Mouse (Mus musculus): ENCODE results near the gene Sult5a1. TPM values are rescaled to one million over a fixed set of nuclear protein-coding genes. Genes with fewer than 3 reads are reported as not detected.
A peak's percentile ranks its signal among the peaks of the same experiment; 100 is the strongest.
"Not testable (repeated sequence)": the region's sequence is repeated elsewhere in the genome, so short reads cannot be mapped to it uniquely, and the experiment has no call there.

Gene Sult5a1
- polyA plus RNA-seq, 1 experiment from 2014 or later, result 5.2 TPM

DNA sequence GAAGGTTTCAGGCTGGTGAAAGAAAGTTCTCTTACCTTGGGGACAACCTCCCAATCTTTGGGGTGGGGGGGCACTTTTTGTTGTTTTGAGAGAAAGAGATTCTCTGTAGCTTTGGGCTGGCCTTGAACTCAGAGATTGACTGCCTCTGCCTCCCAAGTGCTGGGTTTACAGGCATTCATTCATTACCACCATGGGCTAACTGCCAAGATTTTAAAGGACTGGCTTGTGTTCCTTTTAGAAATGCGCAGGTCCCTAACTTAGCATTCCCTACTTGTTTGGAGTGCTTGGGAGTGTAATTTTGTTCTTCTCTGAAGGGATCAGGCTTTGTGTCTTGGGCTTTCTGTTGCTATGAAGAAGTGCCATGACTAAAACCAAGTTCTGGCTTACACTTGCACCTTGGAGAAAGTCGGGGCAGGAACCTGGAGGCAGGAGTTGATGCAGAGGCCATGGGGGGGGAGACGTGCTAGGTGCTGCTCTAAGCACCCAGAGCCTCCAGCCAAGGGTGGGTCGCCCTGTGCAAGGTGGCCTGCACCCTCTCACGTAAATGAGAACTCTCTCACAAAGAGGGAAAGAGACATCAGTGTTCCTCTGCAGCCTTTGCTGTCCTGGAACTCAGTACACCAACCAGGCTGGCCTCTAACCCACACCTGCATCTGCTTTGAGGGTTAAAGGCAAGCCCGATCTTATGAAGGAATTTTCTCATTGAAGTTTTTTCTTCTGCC, 53.9 kb downstream of the Sult5a1 start:
- peak overlapping the region; percentile 99; the same call in 1 of the 2 replicates for H3K27ac ChIP-seq
- no peaks in the 10 kb centered on the region for H3K27me3 ChIP-seq (ENCODE audit: low read depth, poor library complexity, severe bottlenecking)
- DNase-seq (ENCODE audit: low spot score), result no peak
- peak overlapping the region; percentile 97 for H3K4me3 ChIP-seq
- H3K4me1 ChIP-seq, result peaks cover 17% of the 10 kb centered on the region
- H3K36me3 ChIP-seq, result peaks cover 34% of the 10 kb centered on the region
- no peaks in the 10 kb centered on the region for H3K9me3 ChIP-seq (replicated peaks)
- 89% methylated on average over 6 of the region's 6 CpGs for WGBS

- H3K27ac ChIP-seq, result peak overlapping the region; percentile 99
- H3K27me3 ChIP-seq (ENCODE audit: low read depth, poor library complexity, severe bottlenecking), result no peaks in the 10 kb centered on the region
- H3K9me3 ChIP-seq (replicated peaks), result no peaks in the 10 kb centered on the region
- peaks cover 17% of the 10 kb centered on the region for H3K4me1 ChIP-seq
- H3K36me3 ChIP-seq, result peaks cover 39% of the 10 kb centered on the region
- DNase-seq (ENCODE audit: low spot score), result no peak
- WGBS, result 18% methylated on average over 15 of the region's 15 CpGs
- H3K4me3 ChIP-seq, result peak overlapping the region; percentile 97
Measured at GRCm38 (mm10) chr8:123103285-123103684, 54.8 kb downstream of the Sult5a1 start.

GRCm38 (mm10) chr8:123102855-123103254, 55.3 kb downstream of the Sult5a1 start:
- Histone ChIP-seq H3K27ac (peak overlapping the region; percentile 99), H3K4me1 (peaks cover 17% of the 10 kb centered on the region), H3K36me3 (peaks cover 43% of the 10 kb centered on the region), H3K4me3 (peak overlapping the region; percentile 97)
- not testable (repeated sequence) for H3K27me3 ChIP-seq (ENCODE audit: low read depth, poor library complexity, severe bottlenecking); H3K9me3 ChIP-seq (replicated peaks)
- DNase-seq (ENCODE audit: low spot score), result peak; percentile 42
- under 1% methylated on average over 26 of the region's 26 CpGs for WGBS

DNA sequence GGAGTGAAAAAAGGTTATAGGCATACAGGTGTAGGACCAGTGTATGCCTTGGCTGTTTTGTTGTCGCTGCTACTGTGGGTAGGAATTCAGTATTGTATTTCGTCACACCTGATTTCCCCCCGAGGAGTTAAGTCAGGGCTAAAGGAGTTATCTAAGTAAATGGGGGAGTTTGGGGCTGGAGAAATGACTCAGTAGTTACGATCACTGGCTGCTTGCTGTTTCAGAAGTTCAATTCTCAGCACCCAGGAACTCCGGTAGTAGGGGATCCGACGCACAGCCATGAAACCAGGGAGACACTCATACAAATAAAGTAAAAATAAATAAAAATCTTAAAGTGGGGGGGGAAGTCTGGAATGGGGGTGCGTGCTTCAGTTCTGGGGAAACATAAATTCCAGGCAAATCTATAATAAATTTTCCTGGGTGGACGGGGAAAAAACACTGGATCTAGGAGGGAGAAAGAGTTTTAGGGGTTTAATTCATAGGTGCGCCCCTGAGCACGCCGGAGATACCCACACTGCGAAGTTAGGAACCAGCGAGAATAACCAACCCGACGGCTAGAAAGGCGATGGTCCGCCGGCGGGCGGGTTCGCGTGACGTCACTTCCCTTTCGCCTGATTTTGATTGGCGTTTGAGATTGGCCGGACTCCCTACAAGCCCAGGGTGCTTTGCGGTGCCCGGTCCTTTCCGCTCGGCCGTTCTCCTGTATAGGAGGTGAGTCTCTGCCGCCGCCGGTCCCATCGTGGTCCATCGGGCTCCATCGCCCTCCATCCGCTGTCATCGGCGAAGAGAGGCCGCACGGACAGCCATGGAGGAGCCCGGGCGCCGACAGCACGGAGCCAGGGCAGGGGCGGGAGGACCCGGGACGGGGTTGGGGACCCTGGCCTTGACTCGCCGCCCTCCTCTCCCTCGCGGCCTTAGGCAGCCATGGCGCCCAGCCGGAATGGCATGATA, 56.1 kb downstream of the Sult5a1 start, which contains the start of gene Rpl13:
Gene Rpl13 (plus strand): TSS at position 616 of the 951 bp plus-strand sequence.
- Histone ChIP-seq H3K9me3 (replicated peaks) (no peaks in the 10 kb centered on the region), H3K27ac (peak within 1 kb of the TSS; percentile 99), H3K27me3 (ENCODE audit: low read depth, poor library complexity, severe bottlenecking) (no peaks in the 10 kb centered on the region), H3K4me1 (peaks cover 17% of the 10 kb centered on the region), H3K36me3 (peaks cover 52% of the 10 kb centered on the region), H3K4me3 (peak within 1 kb of the TSS; percentile 97)
- WGBS, result 2% methylated on average over 56 of the region's 56 CpGs
- DNase-seq (ENCODE audit: low spot score), result peak; percentile 98

- H3K36me3 ChIP-seq, result peaks cover 56% of the 10 kb centered on the region
- no peaks in the 10 kb centered on the region for H3K9me3 ChIP-seq (replicated peaks)
- H3K4me3 ChIP-seq, result peak overlapping the region; percentile 97
- no peak for DNase-seq (ENCODE audit: low spot score)
- H3K27me3 ChIP-seq (ENCODE audit: low read depth, poor library complexity, severe bottlenecking), result no peaks in the 10 kb centered on the region
- no peak overlapping the region for H3K27ac ChIP-seq
- WGBS, result 79% methylated on average over 4 of the region's 4 CpGs
- peaks cover 17% of the 10 kb centered on the region for H3K4me1 ChIP-seq
Measured at GRCm38 (mm10) chr8:123101244-123101643, 56.9 kb downstream of the Sult5a1 start.

- DNase-seq (ENCODE audit: low spot score), result no peak
- H3K36me3 ChIP-seq, result peaks cover 55% of the 10 kb centered on the region
Measured at GRCm38 (mm10) chr8:123100288-123100687, 57.8 kb downstream of the Sult5a1 start.

GRCm38 (mm10) chr8:123097786-123098584, 60.1 kb downstream of the Sult5a1 start:
- Histone ChIP-seq H3K4me3 (no peak overlapping the region), H3K27ac (no peak overlapping the region), H3K27me3 (ENCODE audit: low read depth, poor library complexity, severe bottlenecking) (no peaks in the 10 kb centered on the region), H3K4me1 (peaks cover 9% of the 10 kb centered on the region), H3K36me3 (peaks cover 55% of the 10 kb centered on the region), H3K9me3 (replicated peaks) (no peaks in the 10 kb centered on the region)
- no peak for DNase-seq (ENCODE audit: low spot score)
- WGBS, result 80% methylated on average over 12 of the region's 12 CpGs

More at GRCm38 (mm10) chr8:123100288-123100687, 57.8 kb downstream of the Sult5a1 start:
- Histone ChIP-seq H3K27ac (peak overlapping the region; percentile 48), H3K4me1 (peaks cover 17% of the 10 kb centered on the region), H3K27me3 (ENCODE audit: low read depth, poor library complexity, severe bottlenecking) (no peaks in the 10 kb centered on the region), H3K4me3 (no peak overlapping the region), H3K9me3 (replicated peaks) (no peaks in the 10 kb centered on the region)
- 62% methylated on average over 8 of the region's 8 CpGs for WGBS

DNA sequence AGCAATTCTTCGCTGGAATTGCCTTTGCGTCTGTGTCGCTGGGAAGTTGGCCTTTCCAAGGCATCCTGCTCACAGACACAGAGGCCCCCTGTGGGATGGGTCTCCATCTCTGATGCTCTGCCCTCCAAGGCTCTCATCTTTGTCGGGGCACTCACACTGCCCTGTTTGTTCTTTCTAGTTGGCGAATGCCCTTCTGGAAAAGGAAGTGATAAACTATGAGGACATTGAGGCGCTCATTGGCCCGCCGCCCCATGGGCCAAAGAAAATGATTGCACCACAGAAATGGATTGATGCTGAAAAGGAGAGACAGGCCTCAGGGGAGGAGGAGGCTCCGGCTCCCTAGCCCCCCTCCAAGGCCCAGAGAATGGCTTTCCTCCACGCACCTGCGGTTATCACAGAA, 60.9 kb downstream of the Sult5a1 start:
- 93% methylated on average over 11 of the region's 11 CpGs for WGBS
- Histone ChIP-seq H3K36me3 (peaks cover 58% of the 10 kb centered on the region), H3K27me3 (ENCODE audit: low read depth, poor library complexity, severe bottlenecking) (no peaks in the 10 kb centered on the region), H3K4me1 (peaks cover 9% of the 10 kb centered on the region), H3K27ac (no peak overlapping the region), H3K9me3 (replicated peaks) (no peaks in the 10 kb centered on the region), H3K4me3 (no peak overlapping the region)
- DNase-seq (ENCODE audit: low spot score), result no peak

Small RNA genes lying within 50 kb of the gene (microRNA-seq; reads per million reads assigned to microRNA genes)
- gene Mir7079, result 0.88 reads per million
- gene Mir7080, result 1.2 reads per million

Other genes with a start within 250 kb of the Sult5a1 start
- 54.8 and 63.9 TPM in 2 replicates for gene Ankrd11, start 116.0 kb downstream of the Sult5a1 start, polyA plus RNA-seq (2016; fragmentation: Nextera tagmentation; extraction: Ambion mirVana)
- gene Spg7, start 95.4 kb downstream of the Sult5a1 start, polyA plus RNA-seq (2016; fragmentation: Nextera tagmentation; extraction: Ambion mirVana), result 57.8 and 60.5 TPM in 2 replicates
- 1,397 and 1,583 TPM in 2 replicates for gene Rpl13, start 56.0 kb downstream of the Sult5a1 start, polyA plus RNA-seq (2016; fragmentation: Nextera tagmentation; extraction: Ambion mirVana)
- 1.2 TPM in 2 replicates for gene Cpne7, start 40.9 kb downstream of the Sult5a1 start, polyA plus RNA-seq (2016; fragmentation: Nextera tagmentation; extraction: Ambion mirVana)
- 7.8 and 8.4 TPM in 2 replicates for gene Dpep1, start 27.9 kb upstream of the Sult5a1 start, polyA plus RNA-seq (2016; fragmentation: Nextera tagmentation; extraction: Ambion mirVana)
- gene Chmp1a, start 54.4 kb upstream of the Sult5a1 start, polyA plus RNA-seq (2016; fragmentation: Nextera tagmentation; extraction: Ambion mirVana), result 127 and 130 TPM in 2 replicates
- gene Spata33, start 54.5 kb upstream of the Sult5a1 start, polyA plus RNA-seq (2016; fragmentation: Nextera tagmentation; extraction: Ambion mirVana), result 3.1 and 6.2 TPM in 2 replicates
- gene Cdk10, start 66.5 kb upstream of the Sult5a1 start, polyA plus RNA-seq (2016; fragmentation: Nextera tagmentation; extraction: Ambion mirVana), result 33.6 and 34.7 TPM in 2 replicates
- 0.75 and 1.6 TPM in 2 replicates for gene Spata2l, start 77.9 kb upstream of the Sult5a1 start, polyA plus RNA-seq (2016; fragmentation: Nextera tagmentation; extraction: Ambion mirVana)
- gene Zfp276, start 95.9 kb upstream of the Sult5a1 start, polyA plus RNA-seq (2016; fragmentation: Nextera tagmentation; extraction: Ambion mirVana), result 23.9 and 27.9 TPM in 2 replicates
- 19.0 and 26.7 TPM in 2 replicates for gene Vps9d1, start 96.0 kb upstream of the Sult5a1 start, polyA plus RNA-seq (2016; fragmentation: Nextera tagmentation; extraction: Ambion mirVana)
- 42.7 and 46.3 TPM in 2 replicates for gene Fanca, start 160.3 kb upstream of the Sult5a1 start, polyA plus RNA-seq (2016; fragmentation: Nextera tagmentation; extraction: Ambion mirVana)
- 2.0 TPM in 2 replicates for gene Spire2, start 174.4 kb upstream of the Sult5a1 start, polyA plus RNA-seq (2016; fragmentation: Nextera tagmentation; extraction: Ambion mirVana)
- gene Tcf25, start 215.4 kb upstream of the Sult5a1 start, polyA plus RNA-seq (2016; fragmentation: Nextera tagmentation; extraction: Ambion mirVana), result 116 and 138 TPM in 2 replicates
- not detected in 2 replicates for gene Mc1r, start 248.8 kb upstream of the Sult5a1 start, polyA plus RNA-seq (2016; fragmentation: Nextera tagmentation; extraction: Ambion mirVana)

Measured in limb, embryonic 10.5 days (tissue).